20 mouse cellular contexts compared by ENCODE assay signal in the genomic region with DNA sequence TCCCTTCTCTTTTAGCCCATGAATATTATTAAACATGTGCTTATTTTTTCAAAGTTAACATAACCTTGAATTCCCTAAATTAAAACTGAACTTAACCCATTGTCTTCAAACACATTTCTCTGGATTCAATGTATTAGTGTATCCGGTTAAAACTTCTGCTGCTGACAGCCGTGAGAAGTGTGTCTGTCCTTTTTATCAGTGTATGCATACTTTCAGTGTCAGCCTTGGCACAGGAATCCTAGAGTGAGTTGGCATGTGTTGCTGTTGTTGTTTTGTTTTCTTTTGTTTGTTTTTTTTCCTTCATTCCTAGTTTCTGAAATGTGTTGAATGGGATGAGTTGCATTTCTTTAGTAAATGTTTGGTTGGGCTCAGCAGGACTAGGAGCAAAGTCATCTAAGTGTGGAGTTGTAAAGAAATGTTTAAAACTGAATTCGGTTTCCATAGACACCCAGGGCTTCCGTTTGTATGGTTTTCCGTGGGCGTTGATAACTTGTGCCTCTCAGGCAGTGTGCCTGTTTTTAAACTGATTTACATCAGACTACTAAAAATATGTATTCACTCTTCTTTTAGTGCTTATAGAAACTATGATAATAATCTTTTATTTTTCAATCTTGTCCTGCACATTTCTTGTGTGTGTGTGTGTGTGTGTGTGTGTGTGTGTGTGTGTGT.
A peak's percentile ranks its signal among the peaks of the same experiment; 100 is the strongest.
DNase-seq lines count a peak whose midpoint lies in the region; ATAC-seq and TF ChIP-seq lines count a peak whose summit lies in the region.
"Had no signal": no experiment of that assay in that cellular context is flagged by ENCODE, and none has a peak within 500 bp of the region (broad histone marks: within the 10 kb centered on the region; RNA-seq: fewer than 3 reads in every experiment).

No protein-coding gene starts in this region.

- no peak overlapping the region for H3ac ChIP-seq in myocyte (ENCODE audit: control insufficient read depth, insufficient read length)

- no peaks in the 10 kb centered on the region for H3K9me3 ChIP-seq in limb, embryonic 10.5 days (replicated peaks)
- H3K9me3 ChIP-seq: embryonic facial prominence, embryonic 15.5 days; forebrain, embryonic 15.5 days; hindbrain, embryonic 15.5 days; limb, embryonic 12.5 days; liver, embryonic 15.5 days; neural tube, embryonic 13.5 days had no signal

- no peak for TF ChIP-seq POLR2A in myocyte (IDR thresholded peaks at IDR 0.05; ENCODE audit: insufficient read length, low read depth)

- H3K4me1 ChIP-seq in limb, embryonic 10.5 days = peaks cover 3% of the 10 kb centered on the region; the same call in 1 of the 2 replicates
- H3K4me1 ChIP-seq: embryonic facial prominence, embryonic 15.5 days; forebrain, embryonic 15.5 days; hindbrain, embryonic 15.5 days; limb, embryonic 12.5 days; liver, embryonic 15.5 days; neural tube, embryonic 13.5 days had no signal

- H3K27ac ChIP-seq in limb, embryonic 10.5 days = no peak overlapping the region
- H3K27ac ChIP-seq: embryonic facial prominence, embryonic 15.5 days; forebrain, embryonic 15.5 days; hindbrain, embryonic 15.5 days; limb, embryonic 12.5 days; liver, embryonic 15.5 days; neural tube, embryonic 13.5 days; stomach, postnatal 0 days had no signal

- H3K27me3 ChIP-seq in myocyte (ENCODE audit: control insufficient read depth, insufficient read depth, insufficient read length) = no peaks in the 10 kb centered on the region
- no peaks in the 10 kb centered on the region for H3K27me3 ChIP-seq in limb, embryonic 10.5 days (ENCODE audit: low read depth, poor library complexity, severe bottlenecking)
- H3K27me3 ChIP-seq: embryonic facial prominence, embryonic 15.5 days; forebrain, embryonic 15.5 days; hindbrain, embryonic 15.5 days; limb, embryonic 12.5 days; liver, embryonic 15.5 days; neural tube, embryonic 13.5 days had no signal

- H3K4me3 ChIP-seq in myocyte = no peak overlapping the region
- no peak overlapping the region for H3K4me3 ChIP-seq in limb, embryonic 10.5 days
- H3K4me3 ChIP-seq: embryonic facial prominence, embryonic 15.5 days; forebrain, embryonic 15.5 days; hindbrain, embryonic 15.5 days; limb, embryonic 12.5 days; liver, embryonic 15.5 days; neural tube, embryonic 13.5 days had no signal

- WGBS in limb, embryonic 10.5 days = 90% methylated on average over 6 of the region's 6 CpGs

- ATAC-seq in activated CD4-positive, CD25-positive, alpha-beta regulatory T cell, adult 4 months = peak; percentile 55
- ATAC-seq: forebrain, embryonic 15.5 days had no signal

- no peaks in the 10 kb centered on the region for H3K79me2 ChIP-seq in myocyte (ENCODE audit: control insufficient read depth, insufficient read depth)

- peak; percentile 13 for DNase-seq in right cerebral cortex, adult 18-20 months
- DNase-seq in right cerebral cortex, postnatal 36 days (ENCODE audit: low spot score in 2 of 2) = no peak
- peak; percentile 58 for DNase-seq in CD4-positive, CD25-positive, alpha-beta regulatory T cell, adult 2 months (ENCODE audit: low read depth, low spot score)
- DNase-seq in limb, embryonic 10.5 days (ENCODE audit: low spot score) = no peak
- DNase-seq in layer of hippocampus, postnatal 36 days = no peak
- DNase-seq in adrenal gland, adult 18-20 months (ENCODE audit: low spot score in 2 of 2) = no peak
- DNase-seq: adrenal gland, postnatal 14 days; cerebellum, adult 9-10 months; kidney, adult 8-10 months; kidney, postnatal 36 days had no signal

- H3K4me2 ChIP-seq in myocyte (ENCODE audit: low read depth) = peak overlapping the region; percentile 14
- H3K4me2 ChIP-seq: embryonic facial prominence, embryonic 15.5 days; forebrain, embryonic 15.5 days; heart, embryonic 11.5 days; hindbrain, embryonic 15.5 days; limb, embryonic 12.5 days; liver, embryonic 15.5 days; neural tube, embryonic 13.5 days had no signal

- H3K36me3 ChIP-seq in myocyte (ENCODE audit: control insufficient read depth, insufficient read depth) = no peaks in the 10 kb centered on the region
- no peaks in the 10 kb centered on the region for H3K36me3 ChIP-seq in limb, embryonic 10.5 days
- H3K36me3 ChIP-seq: embryonic facial prominence, embryonic 15.5 days; forebrain, embryonic 15.5 days; hindbrain, embryonic 15.5 days; limb, embryonic 12.5 days; liver, embryonic 15.5 days; neural tube, embryonic 13.5 days had no signal

TF ChIP-seq in myocyte, 11 proteins besides CTCF, POLR2A, EP300 and RAD21:
- TF ChIP-seq TCF3 (IDR thresholded peaks at IDR 0.05; ENCODE audit: insufficient read length, low read depth) (no peak), E2F4 (IDR thresholded peaks at IDR 0.05; ENCODE audit: insufficient read depth) (no peak), REST (IDR thresholded peaks at IDR 0.05; ENCODE audit: insufficient read depth, insufficient read length) (no peak), MYOG (IDR thresholded peaks at IDR 0.05; ENCODE audit: control insufficient read depth in 1 of 3, insufficient read depth in 1 of 3, insufficient read length in 2 of 3, low read depth in 2 of 3) (no peak), MYOD1 (IDR thresholded peaks at IDR 0.05; ENCODE audit: control insufficient read depth in 1 of 3, insufficient read length in 2 of 3, low read depth in 2 of 3) (no peak), MAX (IDR thresholded peaks at IDR 0.05; ENCODE audit: low read depth) (no peak), CEBPB (IDR thresholded peaks at IDR 0.05; ENCODE audit: insufficient read depth, poor library complexity, severe bottlenecking) (no peak), USF1 (IDR thresholded peaks at IDR 0.05; ENCODE audit: low read depth) (no peak), TCF12 (IDR thresholded peaks at IDR 0.05; ENCODE audit: insufficient read depth, poor library complexity, severe bottlenecking) (no peak), SRF (IDR thresholded peaks at IDR 0.05; ENCODE audit: control insufficient read depth, insufficient read length, low read depth) (no peak), POLR2AphosphoS2 (IDR thresholded peaks at IDR 0.05; ENCODE audit: insufficient read length, low read depth) (no peak)

Comparison
In these comparisons a context has a peak if more than half of its experiments do, and no peak if none do; other contexts are left out.
1. DNase-seq: peak in right cerebral cortex, adult 18-20 months (single experiment) and CD4-positive, CD25-positive, alpha-beta regulatory T cell, adult 2 months (single experiment); none in right cerebral cortex, postnatal 36 days (0 of 2), limb, embryonic 10.5 days (single experiment), layer of hippocampus, postnatal 36 days (0 of 2) and adrenal gland, adult 18-20 months (0 of 2).